In genomic region chr15:5693810-5694209, GRCm38 (mm10) we compare ENCODE assay signal across 28 mouse cellular contexts.
"Had no signal": no experiment of that assay in that cellular context is flagged by ENCODE, and none has a peak within 500 bp of the region (broad histone marks: within the 10 kb centered on the region; RNA-seq: fewer than 3 reads in every experiment).

No protein-coding gene starts in this region.

- H3K36me3 ChIP-seq: embryonic facial prominence, embryonic 10.5 days; embryonic facial prominence, embryonic 12.5 days; embryonic facial prominence, embryonic 13.5 days; embryonic facial prominence, embryonic 15.5 days; forebrain, embryonic 10.5 days; forebrain, embryonic 12.5 days; forebrain, embryonic 15.5 days had no signal

- H3K27ac ChIP-seq: embryonic facial prominence, embryonic 10.5 days; embryonic facial prominence, embryonic 12.5 days; embryonic facial prominence, embryonic 13.5 days; embryonic facial prominence, embryonic 15.5 days; forebrain, embryonic 10.5 days; forebrain, embryonic 12.5 days; forebrain, embryonic 13.5 days; forebrain, embryonic 15.5 days; gastrocnemius, adult 2 months; heart, adult 2 months had no signal

- H3K9ac ChIP-seq: embryonic facial prominence, embryonic 12.5 days; embryonic facial prominence, embryonic 13.5 days; embryonic facial prominence, embryonic 15.5 days; forebrain, embryonic 12.5 days; forebrain, embryonic 13.5 days; forebrain, embryonic 15.5 days; forebrain, postnatal 0 days had no signal

- H3K4me3 ChIP-seq: embryonic facial prominence, embryonic 10.5 days; embryonic facial prominence, embryonic 12.5 days; embryonic facial prominence, embryonic 13.5 days; embryonic facial prominence, embryonic 15.5 days; erythroblast, embryonic 14.5 days; forebrain, embryonic 10.5 days; forebrain, embryonic 12.5 days; forebrain, embryonic 13.5 days; forebrain, embryonic 15.5 days; gastrocnemius, adult 2 months; heart, adult 2 months had no signal

- DNase-seq: cerebellum, adult 8-10 months; cerebellum, adult 9-10 months; cerebellum, adult 9-11 months; cerebellum, postnatal 10 days; cerebellum, postnatal 14 days; cerebellum, postnatal 25 days; cerebellum, postnatal 36 days; embryo, embryonic 11 days; forebrain, postnatal 0 days; gastrocnemius, adult 2 months; gastrocnemius, postnatal 10 days; gastrocnemius, postnatal 14 days; gastrocnemius, postnatal 25 days; gastrocnemius, postnatal 36 days; heart, adult 11 months; heart, adult 18-20 months; heart, adult 2 months had no signal

- H3K4me1 ChIP-seq: embryonic facial prominence, embryonic 10.5 days; embryonic facial prominence, embryonic 12.5 days; embryonic facial prominence, embryonic 13.5 days; embryonic facial prominence, embryonic 15.5 days; forebrain, embryonic 10.5 days; forebrain, embryonic 12.5 days; forebrain, embryonic 13.5 days; forebrain, embryonic 15.5 days had no signal

- H3K4me2 ChIP-seq: embryonic facial prominence, embryonic 12.5 days; embryonic facial prominence, embryonic 13.5 days; embryonic facial prominence, embryonic 15.5 days; forebrain, embryonic 12.5 days; forebrain, embryonic 13.5 days; forebrain, embryonic 15.5 days had no signal

- ATAC-seq: forebrain, embryonic 13.5 days; forebrain, embryonic 14.5 days; forebrain, embryonic 15.5 days; forebrain, embryonic 16.5 days; forebrain, postnatal 0 days had no signal

- H3K9me3 ChIP-seq: embryonic facial prominence, embryonic 10.5 days; embryonic facial prominence, embryonic 12.5 days; embryonic facial prominence, embryonic 13.5 days; embryonic facial prominence, embryonic 15.5 days; forebrain, embryonic 10.5 days; forebrain, embryonic 12.5 days; forebrain, embryonic 13.5 days; forebrain, embryonic 15.5 days had no signal

- H3K27me3 ChIP-seq: embryonic facial prominence, embryonic 12.5 days; embryonic facial prominence, embryonic 13.5 days; embryonic facial prominence, embryonic 15.5 days; forebrain, embryonic 12.5 days; forebrain, embryonic 13.5 days; forebrain, embryonic 15.5 days had no signal
